Comparison of ENCODE assay signal across 18 mouse cellular contexts in the genomic region with DNA sequence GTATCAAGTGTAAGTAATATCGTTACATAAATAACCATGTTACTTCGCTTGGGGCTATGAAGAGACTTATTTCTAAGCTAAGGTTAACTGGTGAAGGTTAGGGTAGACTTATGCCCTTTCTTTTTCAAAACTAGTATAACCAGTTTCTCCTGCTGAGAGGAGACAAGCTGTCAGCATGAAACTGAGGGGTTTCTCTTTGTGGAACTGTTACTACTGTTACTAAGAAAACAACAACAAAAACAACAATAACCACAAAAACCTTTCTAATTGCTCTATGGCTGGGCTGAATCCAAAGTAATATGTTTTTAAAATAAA. TPM values are rescaled to one million over a fixed set of nuclear protein-coding genes. Genes with fewer than 3 reads are reported as not detected.
DNase-seq lines count a peak whose midpoint lies in the region; ATAC-seq and TF ChIP-seq lines count a peak whose summit lies in the region.
"Had no signal": no experiment of that assay in that cellular context is flagged by ENCODE, and none has a peak within 500 bp of the region (broad histone marks: within the 10 kb centered on the region; RNA-seq: fewer than 3 reads in every experiment).

No protein-coding gene starts in this region.

- no peaks in the 10 kb centered on the region for H3K9me3 ChIP-seq in limb, embryonic 14.5 days (ENCODE audit: control insufficient read depth, low read length)
- H3K9me3 ChIP-seq in limb, embryonic 10.5 days (replicated peaks): no peaks in the 10 kb centered on the region
- no peaks in the 10 kb centered on the region for H3K9me3 ChIP-seq in embryonic facial prominence, embryonic 14.5 days (ENCODE audit: control insufficient read depth, low read length)
- no peaks in the 10 kb centered on the region for H3K9me3 ChIP-seq in liver, embryonic 15.5 days (replicated peaks)
- H3K9me3 ChIP-seq: forebrain, embryonic 15.5 days; hindbrain, embryonic 10.5 days; midbrain, embryonic 13.5 days had no signal

- no peak for ATAC-seq in limb, embryonic 14.5 days (ENCODE audit: low FRiP score, low read depth)
- ATAC-seq in embryonic facial prominence, embryonic 14.5 days (ENCODE audit: low read depth): no peak
- no peak for ATAC-seq in liver, embryonic 15.5 days (ENCODE audit: insufficient read depth)

- WGBS in limb, embryonic 14.5 days: 77% methylated on average over 2 of the region's 2 CpGs
- 82% methylated on average over 2 of the region's 2 CpGs for WGBS in limb, embryonic 10.5 days
- 81% methylated on average over 2 of the region's 2 CpGs for WGBS in embryonic facial prominence, embryonic 14.5 days
- 27% methylated on average over 2 of the region's 2 CpGs for whole genome bisulfite sequencing in liver, embryonic 15.5 days (ENCODE audit: insufficient replicate concordance)

- H3K27me3 ChIP-seq in limb, embryonic 14.5 days (ENCODE audit: control insufficient read depth, insufficient read depth, low read length): no peaks in the 10 kb centered on the region
- H3K27me3 ChIP-seq in limb, embryonic 10.5 days (ENCODE audit: low read depth, poor library complexity, severe bottlenecking): no peaks in the 10 kb centered on the region
- no peaks in the 10 kb centered on the region for H3K27me3 ChIP-seq in embryonic facial prominence, embryonic 14.5 days (replicated peaks; ENCODE audit: control insufficient read depth, insufficient read depth, low read length)
- no peaks in the 10 kb centered on the region for H3K27me3 ChIP-seq in liver, embryonic 15.5 days
- H3K27me3 ChIP-seq: forebrain, embryonic 15.5 days had no signal

- no peaks in the 10 kb centered on the region for H3K4me1 ChIP-seq in limb, embryonic 14.5 days (ENCODE audit: control insufficient read depth, insufficient read depth, low read length)
- H3K4me1 ChIP-seq in limb, embryonic 10.5 days: peaks cover 6% of the 10 kb centered on the region
- H3K4me1 ChIP-seq in embryonic facial prominence, embryonic 14.5 days (ENCODE audit: control insufficient read depth, insufficient read depth, low read length): no peaks in the 10 kb centered on the region
- peaks cover 14% of the 10 kb centered on the region for H3K4me1 ChIP-seq in liver, embryonic 15.5 days (replicated peaks)
- H3K4me1 ChIP-seq: hindbrain, embryonic 10.5 days had no signal

- H3K27ac ChIP-seq in limb, embryonic 14.5 days (replicated peaks; ENCODE audit: low read depth, low read length): no peak overlapping the region
- H3K27ac ChIP-seq in limb, embryonic 10.5 days: no peak overlapping the region
- H3K27ac ChIP-seq in embryonic facial prominence, embryonic 14.5 days (replicated peaks; ENCODE audit: low read depth, low read length): no peak overlapping the region
- peak overlapping the region; percentile 97 for H3K27ac ChIP-seq in liver, embryonic 15.5 days (replicated peaks)
- H3K27ac ChIP-seq: forebrain, embryonic 15.5 days; macrophage; midbrain, embryonic 13.5 days had no signal

- DNase-seq in embryo, embryonic 10.5 days (ENCODE audit: low spot score): peak; percentile 16
- no peak for DNase-seq in embryo, embryonic 9.5 days (ENCODE audit: extremely low spot score)
- peak; percentile 12 for DNase-seq in limb, embryonic 14.5 days (ENCODE audit: low spot score)
- no peak for DNase-seq in limb, embryonic 10.5 days (ENCODE audit: low spot score)
- peak; percentile 16 for DNase-seq in embryonic facial prominence, embryonic 14.5 days (ENCODE audit: low spot score)
- no peak for DNase-seq in frontal cortex, postnatal 36 days (ENCODE audit: low spot score in 2 of 2)
- DNase-seq in urinary bladder, adult 18-20 months (ENCODE audit: low spot score in 2 of 2): no peak
- DNase-seq: adrenal gland, postnatal 25 days; cerebellum, adult 18-20 months; cerebellum, postnatal 25 days; kidney, postnatal 36 days; thymus, postnatal 4 days had no signal

- no peak for TF ChIP-seq POLR2A in limb, embryonic 14.5 days (IDR thresholded peaks at IDR 0.05; ENCODE audit: borderline replicate concordance, extremely low read depth, insufficient read depth, insufficient read length)

- no peak overlapping the region for H3K4me3 ChIP-seq in limb, embryonic 14.5 days (replicated peaks; ENCODE audit: low read length)
- no peak overlapping the region for H3K4me3 ChIP-seq in limb, embryonic 10.5 days
- no peak overlapping the region for H3K4me3 ChIP-seq in embryonic facial prominence, embryonic 14.5 days (ENCODE audit: low read depth, low read length)
- peak overlapping the region; percentile 66 for H3K4me3 ChIP-seq in liver, embryonic 15.5 days (replicated peaks)
- H3K4me3 ChIP-seq: forebrain, embryonic 15.5 days; midbrain, embryonic 13.5 days had no signal

- no peaks in the 10 kb centered on the region for H3K36me3 ChIP-seq in limb, embryonic 14.5 days (ENCODE audit: control insufficient read depth, insufficient read depth, low read length)
- no peaks in the 10 kb centered on the region for H3K36me3 ChIP-seq in limb, embryonic 10.5 days
- no peaks in the 10 kb centered on the region for H3K36me3 ChIP-seq in embryonic facial prominence, embryonic 14.5 days (ENCODE audit: control insufficient read depth, insufficient read depth, low read length)
- H3K36me3 ChIP-seq in liver, embryonic 15.5 days (replicated peaks): peaks cover 39% of the 10 kb centered on the region
- H3K36me3 ChIP-seq: forebrain, embryonic 15.5 days; hindbrain, embryonic 10.5 days; midbrain, embryonic 13.5 days had no signal

- no peak overlapping the region for H3K9ac ChIP-seq in limb, embryonic 14.5 days (ENCODE audit: low read depth, low read length, severe bottlenecking)
- no peak overlapping the region for H3K9ac ChIP-seq in embryonic facial prominence, embryonic 14.5 days (ENCODE audit: low read depth, low read length)
- peak overlapping the region; percentile 68 for H3K9ac ChIP-seq in liver, embryonic 15.5 days
- H3K9ac ChIP-seq: forebrain, embryonic 15.5 days; midbrain, embryonic 13.5 days had no signal

- no peak overlapping the region for H3K4me2 ChIP-seq in limb, embryonic 14.5 days (replicated peaks; ENCODE audit: low read depth, low read length, severe bottlenecking)
- no peak overlapping the region for H3K4me2 ChIP-seq in embryonic facial prominence, embryonic 14.5 days (ENCODE audit: low read depth, low read length)
- no peak overlapping the region for H3K4me2 ChIP-seq in liver, embryonic 15.5 days

RNA-seq across cellular contexts. Expression of a gene that starts 0.7 kb away (rescaled TPM):
- polyA plus RNA-seq in limb, embryonic 14.5 days (2012; rRNA removed): 1.8 and 2.6 TPM in 2 replicates
- polyA plus RNA-seq in limb, embryonic 14.5 days (2014; fragmentation: Nextera tagmentation; extraction: Ambion mirVana): 2.8 and 6.2 TPM in 2 replicates
- 12.5 and 13.1 TPM in 2 replicates for polyA plus RNA-seq in limb, embryonic 10.5 days (2016; fragmentation: Nextera tagmentation; extraction: Ambion mirVana)
- polyA plus RNA-seq in embryonic facial prominence, embryonic 14.5 days (2014; fragmentation: Nextera tagmentation; extraction: Ambion mirVana): 6.0 and 9.6 TPM in 2 replicates
- 639 and 715 TPM in 2 replicates for polyA plus RNA-seq in liver, embryonic 15.5 days (2015; fragmentation: Nextera tagmentation; extraction: Ambion mirVana)
- polyA plus RNA-seq: gonadal fat pad, adult 2 months; macrophage had no signal

Comparison
In these comparisons a context has a peak if more than half of its experiments do, and no peak if none do; other contexts are left out.
1. DNase-seq: peak in embryo, embryonic 10.5 days (single experiment), limb, embryonic 14.5 days (single experiment) and embryonic facial prominence, embryonic 14.5 days (single experiment); none in embryo, embryonic 9.5 days (single experiment), limb, embryonic 10.5 days (single experiment), frontal cortex, postnatal 36 days (0 of 2) and urinary bladder, adult 18-20 months (0 of 2).
2. RNA of a gene that starts 0.7 kb away (polyA plus RNA-seq): 639 to 715 TPM in liver, embryonic 15.5 days; 12.5 to 13.1 TPM in limb, embryonic 10.5 days, 6.0 to 9.6 TPM in embryonic facial prominence, embryonic 14.5 days and 1.8 to 6.2 TPM in limb, embryonic 14.5 days; every median in the first group is over 10 times any median in the second.